Comparison of ENCODE assay signal across 10 mouse cellular contexts in genomic region chr2:45197342-45197741, GRCm38 (mm10).
DNase-seq lines count a peak whose midpoint lies in the region; ATAC-seq and TF ChIP-seq lines count a peak whose summit lies in the region.
"Had no signal": no experiment of that assay in that cellular context is flagged by ENCODE, and none has a peak within 500 bp of the region (broad histone marks: within the 10 kb centered on the region; RNA-seq: fewer than 3 reads in every experiment).

No protein-coding gene starts in this region.

- no peaks in the 10 kb centered on the region for H3K4me1 ChIP-seq in kidney, adult 2 months (ENCODE audit: control insufficient read depth, insufficient read depth, low read length)
- no peaks in the 10 kb centered on the region for H3K4me1 ChIP-seq in forebrain, embryonic 11.5 days (replicated peaks; ENCODE audit: control insufficient read depth, insufficient read depth, low read length)
- H3K4me1 ChIP-seq: heart, embryonic 10.5 days had no signal

- H3K9ac ChIP-seq in forebrain, embryonic 11.5 days (ENCODE audit: low read length), result no peak overlapping the region

- TF ChIP-seq POLR2A in kidney, adult 2 months (IDR thresholded peaks at IDR 0.05; ENCODE audit: low read depth, low read length), result no peak

- H3K4me3 ChIP-seq in kidney, adult 2 months (ENCODE audit: insufficient read depth, low read depth, low read length), result no peak overlapping the region
- no peak overlapping the region for H3K4me3 ChIP-seq in forebrain, embryonic 11.5 days (ENCODE audit: low read depth, low read length)
- H3K4me3 ChIP-seq: heart, embryonic 10.5 days had no signal

- TF ChIP-seq CTCF in kidney, adult 2 months (conservative IDR thresholded peaks at IDR 0.05; ENCODE audit: insufficient read depth, insufficient read length, low read depth, low read length), result no peak

- no peak overlapping the region for H3K4me2 ChIP-seq in forebrain, embryonic 11.5 days (ENCODE audit: low read depth, low read length, severe bottlenecking)

- no peak overlapping the region for H3K27ac ChIP-seq in kidney, adult 2 months (ENCODE audit: insufficient read depth, low read depth, low read length)
- H3K27ac ChIP-seq in forebrain, embryonic 11.5 days (ENCODE audit: low read depth, low read length), result no peak overlapping the region
- H3K27ac ChIP-seq: heart, embryonic 10.5 days had no signal

- peak; percentile 73 for ATAC-seq in inflammation-experienced regulatory T-cells, adult 6 months
- no peak for ATAC-seq in forebrain, embryonic 11.5 days (replicated peaks; ENCODE audit: low FRiP score)

- H3K27me3 ChIP-seq in kidney, adult 2 months (replicated peaks; ENCODE audit: control insufficient read depth, insufficient read depth, low read length), result no peaks in the 10 kb centered on the region
- no peaks in the 10 kb centered on the region for H3K27me3 ChIP-seq in forebrain, embryonic 11.5 days (ENCODE audit: control insufficient read depth, insufficient read depth, low read length)
- H3K27me3 ChIP-seq: megakaryocyte, embryonic 14.5 days had no signal

- peak; percentile 29 for DNase-seq in kidney, adult 2 months
- no peak for DNase-seq in kidney, adult 11 months
- DNase-seq in spleen, postnatal 36 days (ENCODE audit: low spot score in 2 of 2), result peak; percentile 36 to 47
- no peak for DNase-seq in spleen, postnatal 4 days (ENCODE audit: low spot score in 2 of 2)
- no peak for DNase-seq in urinary bladder, postnatal 10 days (ENCODE audit: low spot score)
- no peak for DNase-seq in forebrain, embryonic 11.5 days (ENCODE audit: low spot score)
- DNase-seq in cerebellum, adult 9-11 months, result no peak

- H3K9me3 ChIP-seq in forebrain, embryonic 11.5 days (ENCODE audit: control insufficient read depth, low read length), result no peaks in the 10 kb centered on the region
- H3K9me3 ChIP-seq: heart, embryonic 10.5 days; megakaryocyte, embryonic 14.5 days had no signal

- 63% methylated on average over 10 of the region's 10 CpGs for WGBS in kidney, adult 2 months
- WGBS in forebrain, embryonic 11.5 days, result 84% methylated on average over 10 of the region's 10 CpGs

- H3K36me3 ChIP-seq in kidney, adult 2 months (ENCODE audit: control insufficient read depth, insufficient read depth, low read length), result no peaks in the 10 kb centered on the region
- H3K36me3 ChIP-seq in forebrain, embryonic 11.5 days (ENCODE audit: control insufficient read depth, insufficient read depth, low read length), result no peaks in the 10 kb centered on the region
- H3K36me3 ChIP-seq: heart, embryonic 10.5 days had no signal

Comparison
In these comparisons a context has a peak if more than half of its experiments do, and no peak if none do; other contexts are left out.
1. DNase-seq: peak in kidney, adult 2 months (single experiment) and spleen, postnatal 36 days (2 of 2); none in kidney, adult 11 months (single experiment), spleen, postnatal 4 days (0 of 2), urinary bladder, postnatal 10 days (single experiment), forebrain, embryonic 11.5 days (single experiment) and cerebellum, adult 9-11 months (single experiment).